Mouse (Mus musculus) effector memory CD4-positive, alpha-beta T cell, adult 7 months (primary cell): ENCODE data around the gene Mfrp. TPM values are rescaled to one million over a fixed set of nuclear protein-coding genes. Genes with fewer than 3 reads are reported as not detected.

ENCODE experiments used
- polyA plus RNA-seq: library from polyadenylated mRNA; unstranded; fragments of 100-300 nt; shearing (Covaris generic); gene quantifications from one replicate; pipeline ENCODE4 v1.2.1, GENCODE M21; 2017

The Mfrp gene
- not detected for polyA plus RNA-seq

GRCm38 (mm10) chr9:44101490-44101889 lies at the start of gene Mfrp:
Gene Mfrp, plus strand, starts transcription at chr9:44101729.

GRCm38 (mm10) chr9:44066785-44067225 lies 34.7 kb upstream of the Mfrp start, which contains the start of gene Usp2:
Gene Usp2, plus strand, starts transcription at chr9:44067021.

GRCm38 (mm10) chr9:44107110-44107509 lies 5.6 kb downstream of the Mfrp start, which contains the start of gene C1qtnf5:
Gene C1qtnf5, plus strand, starts transcription at chr9:44107245.

GRCm38 (mm10) chr9:44113105-44113789 lies 11.7 kb downstream of the Mfrp start, which contains the start of the genes Gm49380 and Rnf26:
Gene Gm49380, minus strand, starts transcription at chr9:44113500.
Gene Rnf26, minus strand, starts transcription at chr9:44113517.

GRCm38 (mm10) chr9:44134101-44134850 lies 32.7 kb downstream of the Mfrp start, which contains the start of gene Mcam:
Gene Mcam, plus strand, starts transcription at chr9:44134469.

Other genes with a start within 250 kb of the Mfrp start
- gene Thy1, start 58.3 kb upstream of the Mfrp start, polyA plus RNA-seq, result 132 TPM
- gene Usp2, start 34.7 kb upstream of the Mfrp start, polyA plus RNA-seq, result 17.8 TPM
- not detected for gene C1qtnf5, start 5.5 kb downstream of the Mfrp start, polyA plus RNA-seq
- not detected for gene Gm49380, start 11.8 kb downstream of the Mfrp start, polyA plus RNA-seq
- 16.6 TPM for gene Rnf26, start 11.8 kb downstream of the Mfrp start, polyA plus RNA-seq
- gene Mcam, start 32.7 kb downstream of the Mfrp start, polyA plus RNA-seq, result 0.67 TPM
- gene Cbl, start 132.3 kb downstream of the Mfrp start, polyA plus RNA-seq, result 33.9 TPM
- gene Ccdc153, start 138.9 kb downstream of the Mfrp start, polyA plus RNA-seq, result not detected
- 0.23 TPM for gene Pdzd3, start 149.7 kb downstream of the Mfrp start, polyA plus RNA-seq
- gene Nlrx1, start 166.9 kb downstream of the Mfrp start, polyA plus RNA-seq, result 4.8 TPM
- not detected for gene Abcg4, start 186.9 kb downstream of the Mfrp start, polyA plus RNA-seq
- 34.4 TPM for gene Hinfp, start 203.9 kb downstream of the Mfrp start, polyA plus RNA-seq
- 12.7 TPM for gene C2cd2l, start 218.6 kb downstream of the Mfrp start, polyA plus RNA-seq
- 8.7 TPM for gene Dpagt1, start 224.3 kb downstream of the Mfrp start, polyA plus RNA-seq
- gene H2afx, start 233.0 kb downstream of the Mfrp start, polyA plus RNA-seq, result 61.7 TPM
- gene Hmbs, start 242.5 kb downstream of the Mfrp start, polyA plus RNA-seq, result 14.8 TPM